Mouse (Mus musculus): ENCODE results near the gene Cfap46.
"Not testable (repeated sequence)": the region's sequence is repeated elsewhere in the genome, so short reads cannot be mapped to it uniquely, and the experiment has no call there.

The Cfap46 gene

DNA sequence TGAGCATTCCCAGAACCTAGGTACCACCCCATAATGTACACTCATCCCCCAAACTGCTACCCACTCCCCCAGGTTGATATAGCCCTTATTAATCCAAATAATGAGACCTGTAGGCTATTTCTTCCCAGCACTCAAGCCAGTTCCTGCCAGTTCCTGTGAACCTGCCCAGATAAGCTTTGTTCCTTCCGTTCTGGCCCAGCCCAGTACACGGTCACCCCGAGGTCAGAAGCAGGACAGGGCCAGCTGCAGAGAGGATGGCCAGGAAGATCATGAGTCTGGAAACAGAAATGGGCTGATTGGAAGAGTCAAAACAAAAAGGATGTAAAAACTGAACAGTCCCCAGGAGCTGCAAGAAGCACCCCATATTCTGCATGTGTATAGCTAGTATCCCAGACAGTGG lies 20.3 kb downstream of the Cfap46 start:
- DNase-seq (ENCODE audit: low read depth, low spot score): no peak

DNA sequence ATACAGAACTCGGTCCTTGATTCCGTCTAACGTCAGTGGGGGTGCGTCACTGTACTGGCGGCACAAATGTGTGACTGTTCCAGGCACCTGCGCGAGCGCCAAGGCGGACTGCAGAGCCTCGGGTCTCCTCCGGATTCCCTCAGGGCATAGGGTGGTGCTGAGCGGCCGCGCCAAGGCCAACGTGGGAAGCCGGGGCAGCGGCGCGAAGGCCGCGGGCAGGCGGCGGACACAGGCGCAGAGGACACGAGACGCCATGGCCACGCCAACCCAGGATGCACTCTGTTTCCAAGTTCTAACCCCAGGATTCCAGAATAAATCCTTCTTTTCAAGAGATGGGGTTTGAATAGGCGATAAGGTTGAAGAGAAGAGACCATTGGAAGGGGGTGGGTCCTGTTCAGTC lies 23.7 kb downstream of the Cfap46 start:
- not testable (repeated sequence) for DNase-seq (ENCODE audit: low read depth, low spot score)

DNA sequence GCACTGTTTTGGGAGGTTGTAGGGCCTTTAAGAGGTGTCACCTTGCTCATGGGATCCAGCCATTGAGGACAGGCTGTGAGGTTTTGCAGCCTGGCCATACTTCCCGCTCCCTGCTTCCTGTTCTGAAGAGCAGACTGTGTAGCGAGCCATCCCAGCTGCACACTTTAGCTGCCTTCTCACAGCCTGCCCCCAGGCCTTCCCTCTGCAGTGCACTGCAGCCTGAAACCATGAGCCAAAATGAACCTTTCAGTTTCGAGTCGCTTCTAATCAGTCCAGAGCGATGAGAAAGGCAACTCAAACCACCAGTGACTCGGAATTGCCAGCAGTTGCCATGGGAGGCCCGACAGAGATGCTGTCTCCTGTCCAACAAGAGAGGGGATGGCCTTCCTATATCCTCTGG lies 33.9 kb downstream of the Cfap46 start:
- no peak for DNase-seq (ENCODE audit: low read depth, low spot score)

DNA sequence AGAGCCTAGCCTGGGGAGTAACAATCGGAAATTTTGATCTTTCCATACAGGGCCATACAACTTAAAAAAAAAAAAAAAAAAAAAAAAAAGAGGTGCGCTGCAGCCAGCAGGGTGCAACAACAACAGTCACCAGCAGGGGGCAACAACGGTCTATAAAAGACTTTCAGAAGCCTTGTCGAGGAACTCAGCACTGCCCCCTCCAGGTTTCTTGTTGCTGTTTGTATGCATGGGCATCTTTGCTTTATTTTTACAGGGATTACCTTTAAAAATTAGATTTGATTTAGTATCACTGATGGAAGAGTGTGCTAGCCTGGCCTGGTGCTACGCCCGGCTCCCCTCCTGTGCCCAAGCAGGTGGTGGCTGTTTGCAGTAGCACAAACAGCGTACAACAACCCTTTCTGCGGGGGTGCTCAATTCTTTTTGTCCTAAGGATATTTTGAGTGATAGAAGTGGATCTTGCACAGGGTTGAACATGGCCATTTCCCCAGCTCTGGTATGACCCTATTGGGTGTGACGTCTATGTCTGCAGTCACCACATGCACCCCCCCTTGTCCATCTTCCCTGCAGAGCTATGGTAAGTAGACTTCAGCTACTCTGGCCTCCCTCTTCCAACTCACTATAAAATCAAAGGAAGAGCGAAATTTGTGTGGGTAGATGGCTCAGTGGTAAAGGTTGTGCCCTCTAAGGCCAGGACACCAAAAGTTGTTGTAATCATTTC lies 35.4 kb downstream of the Cfap46 start:
- DNase-seq (ENCODE audit: low read depth, low spot score): peak; percentile 48

DNA sequence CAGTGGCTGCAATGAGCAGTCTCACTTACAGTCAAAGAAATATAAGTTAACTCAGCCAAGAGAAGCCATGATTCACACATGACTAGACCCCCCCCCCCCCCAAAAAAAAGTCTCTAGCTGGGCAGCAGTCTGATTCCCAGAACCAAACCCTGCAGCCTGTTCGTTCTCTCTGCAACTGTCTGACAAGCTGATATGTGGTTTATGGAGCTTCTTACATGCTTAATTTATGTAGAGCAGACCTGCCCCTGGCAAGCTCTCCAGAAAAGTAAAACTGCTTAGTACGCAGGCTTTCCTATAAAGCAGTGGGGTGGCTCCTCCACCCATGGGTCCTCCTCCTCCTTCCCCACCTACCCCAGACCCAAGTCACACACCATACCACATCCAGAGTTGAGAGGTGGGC lies 50.2 kb downstream of the Cfap46 start:
- no peak for DNase-seq (ENCODE audit: low read depth, low spot score)

DNA sequence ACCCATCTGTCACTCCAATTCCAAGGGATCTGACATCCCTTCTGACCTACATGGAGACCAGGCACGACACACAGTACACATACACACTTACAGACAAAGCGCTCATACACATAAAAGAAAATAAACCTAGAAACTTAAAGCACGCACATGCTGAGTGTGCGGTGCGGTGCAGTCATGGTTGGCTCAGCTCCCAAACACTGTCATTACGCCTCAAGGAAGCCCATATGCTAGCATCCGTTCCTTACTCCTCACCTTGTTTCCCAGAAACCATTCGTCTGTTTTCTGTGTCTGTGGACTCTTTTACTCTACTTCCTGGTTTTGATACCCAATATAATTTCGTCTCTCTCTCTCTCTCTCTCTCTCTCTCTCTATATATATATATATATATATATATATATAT lies 58.5 kb downstream of the Cfap46 start:
- no peak for DNase-seq (ENCODE audit: low read depth, low spot score)

DNA sequence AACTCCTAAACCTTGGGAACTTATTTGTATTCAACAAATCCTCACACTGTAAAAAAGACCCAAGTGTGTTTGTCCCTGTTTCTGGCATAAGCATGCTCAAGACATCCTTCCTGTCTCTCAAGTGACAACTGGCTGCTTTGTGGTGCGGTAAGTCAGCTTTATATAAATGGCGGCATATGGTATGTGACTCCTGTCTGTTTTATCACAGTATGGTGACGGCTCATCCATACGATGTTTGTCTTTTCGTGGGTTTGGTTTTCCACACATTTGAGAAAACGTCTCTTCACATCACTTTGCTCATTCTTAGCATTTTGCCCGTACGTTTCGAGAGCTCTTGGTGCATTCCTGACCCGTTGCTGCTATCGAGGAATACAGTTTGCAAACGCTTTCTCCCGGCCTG lies 61.0 kb downstream of the Cfap46 start:
- DNase-seq (ENCODE audit: low read depth, low spot score): no peak

DNA sequence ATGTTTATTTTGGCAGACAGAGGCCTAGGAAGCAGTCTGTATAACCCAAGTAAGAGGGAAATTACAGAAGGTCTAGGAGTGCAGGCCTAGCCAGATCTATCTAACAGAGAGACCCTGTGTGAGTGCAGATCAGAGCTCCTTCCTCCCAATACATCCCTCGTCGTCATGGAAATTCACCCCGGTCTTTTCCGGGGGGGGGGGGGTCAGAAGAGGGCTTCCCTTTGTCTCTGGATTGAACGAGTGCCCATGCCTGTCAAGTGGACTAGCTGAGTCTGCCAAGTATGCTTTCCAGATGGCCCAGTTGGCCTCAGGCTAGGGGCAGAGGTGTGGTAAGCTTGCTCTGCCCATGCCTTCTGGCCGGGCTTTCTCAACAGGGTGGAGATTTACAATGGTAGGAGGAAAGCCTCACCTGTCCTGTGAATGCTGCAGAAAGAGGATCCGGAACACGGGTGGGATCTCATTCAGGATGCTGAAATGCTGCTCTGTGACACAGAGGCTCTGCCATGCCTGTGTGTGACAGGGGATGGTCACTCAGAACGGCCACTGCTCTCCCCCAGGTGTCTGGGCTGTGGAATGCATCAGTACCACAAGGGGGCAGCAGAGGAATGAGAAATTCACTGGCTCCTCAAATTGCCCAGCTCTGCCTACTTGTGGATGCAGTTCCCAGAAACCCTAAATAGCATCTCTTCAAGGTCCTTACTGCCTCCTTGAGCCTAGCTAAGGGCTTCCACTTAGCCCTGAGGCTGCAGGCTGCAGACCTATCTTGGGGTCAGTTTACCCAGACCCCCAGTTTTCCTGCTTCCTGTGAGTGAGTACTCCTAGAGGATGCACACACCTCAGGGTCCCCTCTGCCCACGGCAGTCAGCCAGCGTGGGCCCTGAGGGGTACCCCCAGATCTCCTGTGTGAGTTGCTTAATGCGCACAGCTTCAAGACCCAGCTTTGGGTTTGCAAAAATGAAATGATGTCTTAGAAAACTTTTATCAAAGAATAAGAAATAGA lies 67.5 kb downstream of the Cfap46 start:
- peak; percentile 20 for DNase-seq (ENCODE audit: low read depth, low spot score)

DNA sequence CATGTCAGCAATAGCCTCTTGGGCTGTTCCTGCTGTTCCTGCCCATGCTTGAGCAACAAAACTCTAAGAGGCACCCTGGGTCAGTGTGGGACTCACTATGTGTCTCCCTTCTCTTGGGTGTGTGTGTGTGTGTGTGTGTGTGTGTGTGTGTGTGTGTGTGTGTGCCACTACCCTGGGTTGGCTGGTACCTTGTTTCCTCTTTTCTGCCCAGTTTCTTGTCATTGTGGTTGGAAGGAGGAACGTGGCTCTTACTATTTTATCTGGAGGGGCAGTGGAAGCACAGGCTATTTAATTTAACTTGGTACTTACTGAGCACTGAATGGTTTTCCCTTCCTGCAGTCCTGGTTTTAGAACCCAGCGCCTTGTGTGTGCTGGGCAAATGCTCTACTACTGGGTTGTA lies 73.3 kb downstream of the Cfap46 start:
- no peak for DNase-seq (ENCODE audit: low read depth, low spot score)

DNA sequence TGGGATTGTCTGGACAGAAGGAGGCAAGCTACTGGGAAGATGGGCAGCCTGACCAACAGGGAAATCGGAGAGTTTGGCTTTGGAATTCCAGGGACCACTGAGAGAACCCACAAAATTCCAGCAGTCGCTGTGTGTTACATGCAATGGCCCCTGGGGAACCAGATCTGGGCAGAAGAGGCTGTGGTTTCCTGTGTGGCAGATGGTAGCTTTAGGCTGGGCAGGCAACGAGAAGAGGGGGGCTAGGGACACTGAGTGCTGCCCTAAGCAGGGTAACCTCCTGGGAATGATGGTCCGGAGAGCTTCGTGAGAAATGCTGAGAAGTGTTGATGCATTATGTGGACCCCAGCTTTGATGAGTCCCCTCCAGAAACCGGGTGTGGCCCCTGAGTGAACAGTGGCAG lies 87.8 kb downstream of the Cfap46 start:
- DNase-seq (ENCODE audit: low read depth, low spot score): no peak

DNA sequence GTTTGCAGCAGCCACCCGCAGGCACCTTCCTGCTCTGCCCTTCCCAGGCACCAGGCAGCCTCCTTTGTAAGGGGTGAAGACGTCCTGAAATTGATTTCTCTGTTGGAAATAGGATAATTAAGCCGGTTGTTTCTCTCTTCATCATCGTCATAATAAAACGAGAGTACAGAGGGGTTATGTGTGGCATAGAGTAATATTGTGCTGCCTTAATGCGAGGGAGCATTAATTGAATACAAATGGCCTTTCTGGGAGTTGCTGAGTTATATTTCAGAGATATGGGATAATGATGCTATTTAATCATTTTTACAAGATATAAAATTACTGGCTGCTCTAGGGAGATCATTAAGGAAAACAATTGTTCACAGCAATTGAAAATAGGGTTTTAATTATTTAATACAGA lies 88.3 kb downstream of the Cfap46 start:
- DNase-seq (ENCODE audit: low read depth, low spot score): no peak

DNA sequence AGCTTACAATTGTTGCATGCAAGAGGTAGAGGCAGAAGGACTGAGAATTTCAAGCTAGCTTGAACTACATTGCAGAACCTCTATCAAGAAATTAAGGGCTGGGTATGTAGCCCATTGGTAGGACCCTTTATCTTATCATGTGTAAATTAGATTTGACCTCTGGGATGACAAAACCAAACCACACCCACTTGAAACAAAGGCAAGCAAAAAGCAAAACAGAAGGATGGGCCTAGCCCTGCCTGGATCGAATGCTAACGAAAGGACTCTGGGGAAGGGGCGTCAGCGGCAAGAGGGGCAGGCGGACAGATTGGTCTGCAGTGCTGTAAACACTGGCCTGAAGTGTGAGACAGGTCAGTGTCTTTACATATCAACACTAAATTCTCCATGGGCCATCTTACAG lies 92.3 kb downstream of the Cfap46 start:
- DNase-seq (ENCODE audit: low read depth, low spot score): no peak

DNA sequence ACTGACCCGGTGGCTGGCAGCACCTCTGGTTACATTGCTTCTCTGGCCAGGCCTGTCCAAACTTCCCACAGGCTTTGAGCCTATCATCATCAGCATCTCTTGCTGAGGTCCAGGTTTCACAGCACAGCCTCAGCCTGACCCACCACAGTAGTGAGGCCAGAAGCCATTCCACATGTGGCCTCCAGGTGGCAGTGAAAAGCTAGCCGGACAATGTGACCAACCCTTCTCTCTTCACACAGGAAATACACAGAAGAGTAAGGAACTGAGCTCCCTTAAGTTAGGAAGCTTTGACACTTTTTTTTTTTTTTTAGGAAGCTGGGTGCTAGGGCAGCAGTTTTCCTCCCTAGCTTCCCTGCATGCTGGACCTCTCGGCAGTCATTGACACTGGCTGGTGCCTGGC lies 93.3 kb downstream of the Cfap46 start:
- DNase-seq (ENCODE audit: low read depth, low spot score): no peak

DNA sequence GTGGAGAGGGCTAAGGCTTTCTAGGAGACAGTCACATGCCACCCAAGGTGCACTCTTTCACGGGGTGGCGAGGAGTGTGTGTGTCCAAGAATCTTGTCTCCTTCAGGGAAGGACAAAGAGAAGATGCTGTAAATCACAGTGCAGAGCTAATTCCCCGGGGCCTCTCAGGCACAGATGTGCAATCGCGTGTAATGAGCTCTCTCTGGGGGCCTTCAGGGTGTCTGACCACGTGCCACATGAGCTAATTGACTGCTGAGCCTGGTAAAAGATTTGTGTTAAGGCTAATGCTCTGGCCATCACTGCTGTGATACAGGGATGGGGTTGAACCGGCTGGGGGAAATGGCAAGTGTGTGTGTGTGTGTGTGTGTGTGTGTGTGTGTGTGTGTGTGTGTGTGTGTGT lies 95.7 kb downstream of the Cfap46 start:
- DNase-seq (ENCODE audit: low read depth, low spot score): no peak

DNA sequence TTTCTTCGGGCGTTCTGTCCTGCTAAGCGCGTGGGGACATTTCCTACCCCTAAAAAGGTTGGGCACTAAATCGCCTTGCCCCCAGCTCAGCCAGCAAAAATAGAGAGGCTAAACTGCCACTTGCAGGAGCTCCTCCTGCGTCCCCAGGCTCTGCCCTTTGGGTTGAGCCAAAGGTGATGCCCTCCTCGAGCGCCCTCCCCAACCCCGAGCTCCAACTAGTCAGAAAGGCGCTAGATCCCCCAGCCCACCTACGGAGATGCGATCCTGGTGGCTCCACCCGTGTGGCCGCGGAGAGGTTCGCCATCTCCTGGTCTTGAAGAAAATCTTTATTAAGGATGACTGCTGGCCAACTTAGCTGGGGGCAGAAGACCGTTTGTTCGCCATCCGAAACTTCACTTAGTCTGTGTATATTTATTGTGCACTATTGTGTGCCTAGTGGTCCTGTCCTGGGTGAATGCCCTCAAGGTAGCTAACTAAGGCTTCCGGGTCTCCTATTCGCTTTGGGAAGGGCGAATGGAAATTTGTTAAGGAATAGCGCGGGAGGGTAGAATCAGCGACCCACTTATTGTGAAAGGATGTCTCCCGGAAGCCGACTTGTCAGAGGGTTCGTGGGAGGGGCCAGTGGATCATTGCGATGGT lies 98.3 kb downstream of the Cfap46 start:
- no peak for DNase-seq (ENCODE audit: low read depth, low spot score)

DNA sequence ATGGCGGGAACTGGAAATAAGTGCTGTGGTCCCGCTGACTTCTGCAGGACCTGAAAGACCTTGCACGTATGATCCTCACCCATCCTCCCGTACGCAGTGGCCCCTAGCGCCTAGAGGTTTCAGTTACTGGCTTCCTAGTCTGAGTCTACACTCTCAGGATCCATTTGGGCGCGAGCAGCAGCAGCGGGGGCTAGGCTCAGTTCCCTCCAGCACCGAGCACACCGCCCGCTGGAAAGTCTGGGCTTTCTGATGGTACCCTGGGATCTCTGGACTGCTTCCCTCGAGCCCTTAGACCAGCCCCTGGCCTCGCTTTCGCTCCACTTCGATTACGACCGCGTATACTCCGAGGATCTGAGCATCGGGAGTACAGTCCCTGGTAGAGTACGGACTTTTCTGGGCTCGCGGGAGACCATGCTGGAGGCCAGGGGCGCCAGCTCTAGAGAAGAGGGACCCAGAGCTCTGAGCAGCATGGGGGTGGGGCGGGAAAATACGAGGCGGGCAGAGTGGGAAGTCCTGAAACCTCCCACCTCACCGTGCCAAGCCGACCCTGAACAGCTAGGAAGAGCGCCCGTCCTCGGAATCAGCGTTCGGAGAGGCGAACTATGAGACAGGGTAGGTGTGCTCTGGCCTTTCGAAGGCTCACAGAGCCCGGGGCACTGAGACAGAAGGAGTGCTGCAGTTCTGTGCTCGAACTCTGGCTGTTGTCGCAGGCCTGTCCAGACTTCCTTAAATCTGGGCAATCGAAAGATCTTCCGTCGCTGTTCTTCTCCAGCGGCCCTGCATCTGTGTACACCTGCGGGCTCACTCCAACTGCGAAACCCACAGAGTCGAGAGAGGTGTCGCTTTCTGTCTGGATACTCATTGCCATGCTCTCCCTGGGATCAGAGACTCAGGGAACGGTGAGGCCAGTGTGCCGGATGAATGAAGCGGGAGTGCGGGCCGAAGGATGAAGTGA lies 99.1 kb downstream of the Cfap46 start:
- no peak for DNase-seq (ENCODE audit: low read depth, low spot score)

DNA sequence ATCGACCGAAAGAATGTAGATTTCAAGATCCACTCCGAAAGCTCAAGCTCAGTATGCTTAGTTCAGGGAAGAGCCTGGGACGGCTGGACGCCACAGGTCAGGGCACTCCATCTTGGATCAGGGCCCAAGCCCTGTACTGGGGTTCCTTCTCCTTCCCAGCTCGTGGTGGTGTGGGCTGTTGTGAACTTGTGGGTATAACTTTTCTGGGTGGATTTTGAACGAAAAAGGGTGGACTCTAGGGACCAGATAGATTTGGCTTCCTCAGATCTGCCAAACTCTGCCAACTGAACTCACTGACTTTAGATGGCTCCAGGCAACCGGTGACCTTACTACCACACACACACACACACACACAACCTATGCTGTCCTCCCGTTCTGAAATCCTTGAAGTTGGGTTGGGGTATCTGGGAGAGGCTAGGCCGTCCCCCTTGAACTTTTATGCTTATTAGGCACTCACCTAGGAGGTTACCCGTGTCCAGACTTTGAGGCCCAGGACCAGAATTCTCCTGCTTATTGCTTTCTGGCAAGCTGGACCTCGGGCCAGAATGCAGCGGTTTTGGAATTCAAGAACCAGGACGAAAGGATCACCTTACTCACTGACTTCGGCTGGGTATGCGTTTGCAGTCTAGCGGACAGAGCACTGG lies 100.4 kb downstream of the Cfap46 start:
- no peak for DNase-seq (ENCODE audit: low read depth, low spot score)

DNA sequence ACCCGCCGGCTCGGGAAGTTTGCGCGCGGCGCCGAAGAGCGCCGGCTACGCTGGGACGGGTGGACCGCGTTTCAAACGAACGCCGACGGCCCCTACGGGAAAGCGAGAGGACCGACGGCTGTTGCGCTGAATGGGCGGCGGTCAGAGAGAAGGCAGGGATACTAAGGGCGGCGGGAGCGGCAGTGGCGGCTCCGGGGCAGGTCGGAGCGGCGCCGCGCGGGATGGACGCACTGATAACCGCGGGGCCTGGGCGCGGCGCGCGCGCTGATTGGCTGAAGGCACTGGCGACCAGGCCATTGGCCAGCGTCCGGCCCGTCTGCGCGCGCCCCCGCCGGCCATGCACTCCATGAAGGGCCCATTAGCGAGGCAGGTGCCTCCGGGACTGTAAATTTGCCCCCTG lies 101.0 kb downstream of the Cfap46 start, which contains the start of gene Nkx6-2:
Nkx6-2 (minus strand) TSS at position 203 of the 400 bp plus-strand sequence.
- DNase-seq (ENCODE audit: low read depth, low spot score): no peak

DNA sequence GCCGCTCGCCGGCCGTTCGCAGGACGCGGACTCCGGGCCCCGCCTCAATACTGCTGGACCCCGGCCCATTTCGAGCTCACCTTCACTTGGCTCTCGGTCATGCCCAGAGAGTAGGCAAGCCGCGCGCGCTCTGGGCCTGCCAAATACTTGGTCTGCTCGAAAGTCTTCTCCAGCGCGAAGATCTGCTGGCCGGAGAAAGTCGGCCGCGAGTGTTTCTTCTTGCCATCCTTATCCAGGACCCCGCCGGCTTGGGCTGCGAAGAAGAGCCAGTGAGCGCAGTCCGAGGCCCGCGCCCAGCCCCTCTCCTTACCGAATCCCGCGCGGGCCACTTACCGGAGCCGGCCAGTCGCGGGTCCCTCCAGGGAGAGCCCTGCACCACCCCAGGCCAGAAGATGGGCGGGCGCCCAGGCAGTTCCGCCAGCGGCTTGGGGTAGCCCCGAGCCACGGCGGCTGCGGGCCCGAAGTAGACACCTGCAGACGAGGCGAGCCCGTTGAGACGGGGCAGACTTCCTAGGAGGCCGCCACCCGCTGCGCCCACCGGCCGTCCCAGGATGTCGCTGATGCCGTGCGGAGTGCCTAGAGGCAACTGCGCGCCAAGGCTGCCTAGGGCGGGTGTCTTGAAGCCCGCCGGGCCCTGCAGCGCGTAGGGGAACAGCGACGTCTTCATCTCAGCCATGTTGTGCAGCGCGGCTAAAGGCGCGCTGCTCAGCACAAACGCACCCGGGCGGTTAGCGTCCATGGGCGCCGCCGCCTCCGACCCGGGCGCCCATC lies 101.6 kb downstream of the Cfap46 start:
- DNase-seq (ENCODE audit: low read depth, low spot score): no peak
